Mouse (Mus musculus) liver, adult 2 months (tissue): ENCODE data around the gene Atox1.

Source experiments
- CTCF ChIP-seq: fragments of 200-500 bp; IDR thresholded peaks from 2 replicates; pipeline ENCODE4 v1.5.1; 2011; ENCODE audit warnings: low read depth, low read length, control low read depth
- POLR2A ChIP-seq: fragments of 200-500 bp; IDR thresholded peaks from 2 replicates; pipeline ENCODE4 v1.6.1; 2011; ENCODE audit warnings: low read length, control low read depth; ENCODE audit not compliant: insufficient read depth; ENCODE audit errors: extremely low read depth

GRCm38 (mm10) chr11:55464707-55465106 lies 3.7 kb upstream of the Atox1 start:
- TF ChIP-seq CTCF: no peak
- no peak for TF ChIP-seq POLR2A
